ENCODE assay signal across 12 mouse cellular contexts in the genomic region with DNA sequence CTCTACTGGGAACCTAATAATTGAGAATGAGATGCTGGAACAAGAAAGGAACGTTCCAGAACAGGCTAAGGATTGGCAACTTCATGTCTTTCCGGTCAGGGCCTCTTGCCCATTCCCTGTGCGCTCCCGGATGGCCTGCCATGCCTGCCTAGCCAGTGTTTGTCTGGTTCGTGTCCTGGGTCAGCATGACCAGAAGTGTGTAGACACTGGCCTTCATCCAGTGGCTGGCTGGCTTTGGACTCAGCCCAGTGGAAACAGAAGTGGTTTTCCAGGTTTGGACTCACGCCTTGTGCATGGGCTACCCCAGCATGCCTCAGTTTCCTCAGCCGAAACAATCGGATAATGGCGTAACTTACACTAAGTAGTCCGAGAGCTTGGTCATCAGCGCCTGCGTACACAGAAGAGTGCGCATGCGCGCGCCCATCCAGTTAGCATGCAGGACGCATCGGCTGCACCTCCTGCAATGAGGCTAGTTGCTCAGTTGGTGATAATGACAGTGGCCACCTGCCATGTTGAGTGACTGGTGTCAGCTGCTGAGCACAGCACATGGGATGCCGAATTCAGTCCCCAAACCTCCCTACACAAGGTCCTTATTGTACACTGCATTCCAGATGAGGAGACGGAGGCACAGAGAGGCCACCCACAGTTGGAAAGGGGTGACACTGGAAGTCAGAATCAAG. TPM values are rescaled to one million over a fixed set of nuclear protein-coding genes. Genes with fewer than 3 reads are reported as not detected.
A peak's percentile ranks its signal among the peaks of the same experiment; 100 is the strongest.
DNase-seq lines count a peak whose midpoint lies in the region; ATAC-seq and TF ChIP-seq lines count a peak whose summit lies in the region.
"Had no signal": no experiment of that assay in that cellular context is flagged by ENCODE, and none has a peak within 500 bp of the region (broad histone marks: within the 10 kb centered on the region; RNA-seq: fewer than 3 reads in every experiment).

No protein-coding gene starts in this region.

- no peak for ATAC-seq in heart, embryonic 12.5 days (ENCODE audit: insufficient number of reproducible peaks, low FRiP score)
- no peak for ATAC-seq in stomach, postnatal 0 days (ENCODE audit: low FRiP score, low TSS enrichment)
- ATAC-seq: forebrain, embryonic 15.5 days had no signal

- H3K4me3 ChIP-seq in heart, embryonic 12.5 days, result no peak overlapping the region
- no peak overlapping the region for H3K4me3 ChIP-seq in stomach, postnatal 0 days (ENCODE audit: low read depth, low read length)
- H3K4me3 ChIP-seq: forebrain, embryonic 15.5 days; layer of hippocampus, adult 2 months had no signal

- no peaks in the 10 kb centered on the region for H3K9me3 ChIP-seq in heart, embryonic 12.5 days (replicated peaks)
- no peaks in the 10 kb centered on the region for H3K9me3 ChIP-seq in stomach, postnatal 0 days (ENCODE audit: control insufficient read depth, low read length)
- H3K9me3 ChIP-seq: forebrain, embryonic 15.5 days had no signal

- H3K27me3 ChIP-seq in heart, embryonic 12.5 days (replicated peaks), result no peaks in the 10 kb centered on the region
- H3K27me3 ChIP-seq in stomach, postnatal 0 days (ENCODE audit: control insufficient read depth, insufficient read depth, low read length), result no peaks in the 10 kb centered on the region
- H3K27me3 ChIP-seq: forebrain, embryonic 15.5 days had no signal

- no peak for TF ChIP-seq CTCF in stomach, postnatal 0 days (IDR thresholded peaks at IDR 0.05; ENCODE audit: low read depth)

- H3K9ac ChIP-seq in heart, embryonic 12.5 days, result no peak overlapping the region
- no peak overlapping the region for H3K9ac ChIP-seq in stomach, postnatal 0 days (ENCODE audit: low read length)
- H3K9ac ChIP-seq: forebrain, embryonic 15.5 days; liver, embryonic 14.5 days had no signal

- H3K36me3 ChIP-seq in heart, embryonic 12.5 days, result peaks cover 26% of the 10 kb centered on the region
- peaks cover 14% of the 10 kb centered on the region; the same call in 1 of the 2 replicates for H3K36me3 ChIP-seq in stomach, postnatal 0 days (ENCODE audit: control insufficient read depth, insufficient read depth, low read length)

- H3K4me1 ChIP-seq in heart, embryonic 12.5 days (replicated peaks), result peaks cover 98% of the 10 kb centered on the region
- peaks cover 9% of the 10 kb centered on the region for H3K4me1 ChIP-seq in stomach, postnatal 0 days (replicated peaks; ENCODE audit: control insufficient read depth, insufficient read depth)

- WGBS in heart, embryonic 12.5 days, result 86% methylated on average over 20 of the region's 20 CpGs
- 85% methylated on average over 20 of the region's 20 CpGs for WGBS in stomach, postnatal 0 days

- TF ChIP-seq EP300 in stomach, postnatal 0 days (optimal IDR thresholded peaks at IDR 0.05), result no peak

- peak; percentile 6 for DNase-seq in adrenal gland, postnatal 14 days
- no peak for DNase-seq in adrenal gland, postnatal 25 days
- no peak for DNase-seq in heart, postnatal 36 days
- peak; percentile 73 for DNase-seq in ovary, adult 18-20 months (ENCODE audit: low spot score)
- DNase-seq in ovary, postnatal 14 days (ENCODE audit: low spot score), result no peak
- DNase-seq in lung, postnatal 4 days, result peak; percentile 63 to 87
- no peak for DNase-seq in stomach, postnatal 0 days (ENCODE audit: low spot score)
- DNase-seq: right cerebral cortex, postnatal 4 days had no signal

- no peak overlapping the region for H3K4me2 ChIP-seq in heart, embryonic 12.5 days
- no peak overlapping the region for H3K4me2 ChIP-seq in stomach, postnatal 0 days (replicated peaks; ENCODE audit: low read depth)
- H3K4me2 ChIP-seq: forebrain, embryonic 15.5 days had no signal

- intact Hi-C loops in heart, postnatal 36 days (cut with DNase I), result no loop called here

- H3K27ac ChIP-seq in heart, embryonic 12.5 days (ENCODE audit: poor library complexity, severe bottlenecking), result peak overlapping the region; percentile 87
- no peak overlapping the region for H3K27ac ChIP-seq in stomach, postnatal 0 days (replicated peaks)
- H3K27ac ChIP-seq: layer of hippocampus, adult 2 months; liver, embryonic 14.5 days had no signal

RNA-seq across cellular contexts. Expression of a gene that starts 50.6 kb away (rescaled TPM):
- 96.4 and 96.9 TPM in 2 replicates for total RNA-seq in adrenal gland, postnatal 14 days (2021)
- total RNA-seq in adrenal gland, postnatal 25 days (2021), result 125 and 153 TPM in 2 replicates
- 34.2 and 41.4 TPM in 2 replicates for polyA plus RNA-seq in heart, embryonic 12.5 days (2016; fragmentation: Nextera tagmentation; extraction: Ambion mirVana)
- 10 to 100 TPM; 38.8 to 41.7 TPM for total RNA-seq in heart, postnatal 36 days (2021)
- 13.0 and 13.8 TPM in 2 replicates for polyA plus RNA-seq in stomach, postnatal 0 days (2015; fragmentation: Nextera tagmentation; extraction: Ambion mirVana)

Comparison
In these comparisons a context has a peak if more than half of its experiments do, and no peak if none do; other contexts are left out.
1. DNase-seq: peak in adrenal gland, postnatal 14 days (single experiment), ovary, adult 18-20 months (single experiment) and lung, postnatal 4 days (2 of 2); none in adrenal gland, postnatal 25 days (single experiment), heart, postnatal 36 days (0 of 2), ovary, postnatal 14 days (single experiment) and stomach, postnatal 0 days (single experiment).